Mouse (Mus musculus) cortical plate, adult 2 months (tissue): ENCODE data around the gene Camk1d. TPM values are rescaled to one million over a fixed set of nuclear protein-coding genes. Genes with fewer than 3 reads are reported as not detected.

Experiments
- H3K27ac ChIP-seq: fragments of 200-500 bp; 2 replicates; pipeline ENCODE4 v1.5.1; 2012; ENCODE audit warnings: low read length, control low read depth, inconsistent platforms; ENCODE audit not compliant: insufficient read depth
- H3K4me1 ChIP-seq: fragments of 200-500 bp; 2 replicates; pipeline ENCODE4 v1.6.1; 2011; ENCODE audit warnings: low read length; ENCODE audit not compliant: control insufficient read depth, insufficient read depth
- H3K4me3 ChIP-seq: fragments of 200-500 bp; 2 replicates; pipeline ENCODE4 v1.5.1; 2011; ENCODE audit warnings: mild to moderate bottlenecking, low read length, control low read depth; ENCODE audit not compliant: insufficient read depth
- CTCF ChIP-seq: fragments of 200-500 bp; IDR thresholded peaks from 2 replicates; pipeline ENCODE4 v1.5.1; 2011; ENCODE audit warnings: mild to moderate bottlenecking, control low read depth, low read length; ENCODE audit not compliant: insufficient read depth; ENCODE audit errors: extremely low read depth
- POLR2A ChIP-seq: fragments of 200-500 bp; IDR thresholded peaks from 2 replicates; pipeline ENCODE4 v1.6.1; 2011; ENCODE audit warnings: mild to moderate bottlenecking, low read length, control low read depth; ENCODE audit not compliant: insufficient read depth; ENCODE audit errors: extremely low read depth
- polyA plus RNA-seq: library from polyadenylated mRNA; depleted of rRNA; stranded (reverse); fragments of >200 nt; gene quantifications from 2 replicates; pipeline ENCODE4 v1.2.3, GENCODE M21; 2012

Camk1d gene
- polyA plus RNA-seq, 1 experiment: 39.9 TPM

GRCm38 (mm10) chr2:5712255-5712654 lies 2.1 kb downstream of the Camk1d start:
- H3K4me3 ChIP-seq: peak overlapping the region; percentile 66
- H3K4me1 ChIP-seq: peaks cover 6% of the 10 kb centered on the region
- no peak overlapping the region for H3K27ac ChIP-seq
- TF ChIP-seq POLR2A (no peak), CTCF (no peak)

GRCm38 (mm10) chr2:5709911-5710310 lies 4.4 kb downstream of the Camk1d start:
- Histone ChIP-seq H3K4me3 (no peak overlapping the region), H3K4me1 (peaks cover 6% of the 10 kb centered on the region), H3K27ac (no peak overlapping the region)
- TF ChIP-seq CTCF: no peak
- TF ChIP-seq POLR2A: no peak

GRCm38 (mm10) chr2:5707871-5708733 lies 6.2 kb downstream of the Camk1d start:
- H3K4me1 ChIP-seq: peaks cover 6% of the 10 kb centered on the region
- H3K27ac ChIP-seq: no peak overlapping the region
- H3K4me3 ChIP-seq: no peak overlapping the region
- TF ChIP-seq CTCF: no peak
- TF ChIP-seq POLR2A: no peak

DNA sequence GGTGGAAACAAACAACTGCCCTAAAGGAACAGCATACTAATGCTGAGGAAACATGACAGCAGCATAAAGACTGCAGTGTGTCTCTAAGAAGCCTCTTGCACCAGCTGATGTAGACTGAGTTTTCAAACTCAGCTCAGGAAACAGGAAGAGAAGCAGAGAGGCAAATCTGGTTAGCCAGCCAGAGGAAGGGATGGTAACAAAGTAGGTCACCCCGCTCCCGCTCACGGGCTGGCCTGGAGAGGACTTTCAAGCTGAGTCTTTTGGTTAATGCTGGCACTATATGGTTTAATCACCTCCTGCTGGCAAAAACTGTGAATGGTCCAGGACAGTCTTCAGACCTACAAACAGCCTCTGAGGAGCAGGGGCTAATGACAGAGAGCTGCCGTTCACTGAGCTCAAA lies 7.7 kb downstream of the Camk1d start:
- Histone ChIP-seq H3K4me1 (peaks cover under 1% of the 10 kb centered on the region; the same call in 1 of the 2 replicates), H3K4me3 (no peak overlapping the region), H3K27ac (no peak overlapping the region)
- TF ChIP-seq CTCF: no peak
- TF ChIP-seq POLR2A: no peak

GRCm38 (mm10) chr2:5702370-5702769 lies 11.9 kb downstream of the Camk1d start:
- TF ChIP-seq POLR2A (no peak), CTCF (no peak)
- H3K4me3 ChIP-seq: no peak overlapping the region
- H3K27ac ChIP-seq: no peak overlapping the region
- H3K4me1 ChIP-seq: peaks cover 1% of the 10 kb centered on the region; the same call in 1 of the 2 replicates

GRCm38 (mm10) chr2:5700931-5701330 lies 13.4 kb downstream of the Camk1d start:
- Histone ChIP-seq H3K27ac (no peak overlapping the region), H3K4me1 (peaks cover 1% of the 10 kb centered on the region; the same call in 1 of the 2 replicates), H3K4me3 (no peak overlapping the region)
- TF ChIP-seq POLR2A (no peak), CTCF (no peak)

GRCm38 (mm10) chr2:5698451-5698850 lies 15.9 kb downstream of the Camk1d start:
- no peak for TF ChIP-seq POLR2A
- no peak for TF ChIP-seq CTCF

DNA sequence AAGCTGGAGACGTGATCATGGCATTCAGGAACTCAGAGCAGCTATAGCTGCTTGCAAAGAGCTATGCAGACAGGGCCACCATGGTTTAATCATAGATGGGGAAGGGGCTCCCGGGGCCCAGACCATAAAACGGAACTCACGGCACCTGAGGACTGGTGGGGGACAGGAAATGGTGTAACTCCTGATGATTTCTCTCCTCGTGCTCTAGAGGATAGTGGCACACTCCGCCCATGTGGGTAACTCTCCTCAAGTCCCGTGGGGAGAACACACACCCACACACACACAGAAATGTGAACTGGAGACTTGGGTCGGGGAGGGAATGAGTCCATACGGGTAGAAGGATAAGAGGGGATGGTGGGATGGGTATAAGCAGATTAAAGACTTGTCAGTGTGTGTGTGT lies 20.2 kb downstream of the Camk1d start:
- no peak overlapping the region for H3K27ac ChIP-seq
- H3K4me1 ChIP-seq: 0 out of 2 replicates have a peak, but pooled peaks cover 1% of the 10 kb centered on the region
- TF ChIP-seq CTCF (no peak), POLR2A (no peak)
- H3K4me3 ChIP-seq: no peak overlapping the region

More at GRCm38 (mm10) chr2:5698451-5698850, 15.9 kb downstream of the Camk1d start:
- peaks cover 1% of the 10 kb centered on the region; the same call in 1 of the 2 replicates for H3K4me1 ChIP-seq
- H3K27ac ChIP-seq: no peak overlapping the region
- H3K4me3 ChIP-seq: no peak overlapping the region

DNA sequence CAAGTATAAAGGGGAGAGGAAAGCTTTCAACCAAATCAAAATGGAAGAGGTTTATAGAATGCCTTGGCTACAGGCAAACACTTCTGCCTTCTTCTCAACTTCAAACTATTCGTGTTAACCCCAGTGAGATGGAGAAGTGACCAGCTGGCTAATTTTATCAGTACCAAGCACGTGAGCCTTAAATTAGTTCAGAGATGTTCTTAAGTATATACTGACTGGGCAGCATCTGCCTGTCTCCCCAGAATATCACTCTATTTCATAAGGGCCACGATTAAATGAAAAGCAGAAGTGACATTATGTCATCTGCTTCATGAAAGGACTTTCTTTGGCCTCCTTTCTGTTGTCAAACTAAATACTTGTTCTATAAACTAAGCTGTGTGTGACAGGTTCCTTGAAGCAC lies 22.6 kb downstream of the Camk1d start:
- Histone ChIP-seq H3K4me1 (no peaks in the 10 kb centered on the region), H3K4me3 (no peak overlapping the region), H3K27ac (no peak overlapping the region)
- TF ChIP-seq POLR2A (no peak), CTCF (no peak)

- H3K27ac ChIP-seq: no peak overlapping the region
- peaks cover 1% of the 10 kb centered on the region; the same call in 1 of the 2 replicates for H3K4me1 ChIP-seq
- TF ChIP-seq POLR2A (no peak), CTCF (no peak)
- no peak overlapping the region for H3K4me3 ChIP-seq
Observed at GRCm38 (mm10) chr2:5683366-5683765, 30.9 kb downstream of the Camk1d start.

DNA sequence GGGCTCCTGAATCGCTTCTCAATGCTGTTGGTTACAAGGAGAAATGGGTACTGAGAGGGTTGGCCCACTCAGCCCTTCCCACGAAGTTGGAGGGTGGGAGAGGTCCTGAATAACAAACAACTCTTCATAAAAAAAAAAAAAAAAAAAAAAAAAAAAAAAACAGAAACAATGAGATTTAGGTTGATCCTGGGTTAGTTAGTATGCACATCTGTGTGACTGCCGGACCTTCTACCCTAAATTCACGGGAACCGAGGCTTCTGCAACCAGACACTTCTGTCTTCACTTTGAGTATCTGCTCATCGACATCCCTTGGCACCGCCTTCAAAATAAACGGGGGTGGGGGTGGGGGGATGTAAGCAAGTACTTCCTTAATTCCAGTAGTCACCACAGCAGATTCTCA lies 32.4 kb downstream of the Camk1d start:
- no peak overlapping the region for H3K27ac ChIP-seq
- H3K4me3 ChIP-seq: no peak overlapping the region
- TF ChIP-seq CTCF (no peak), POLR2A (no peak)
- H3K4me1 ChIP-seq: peaks cover 1% of the 10 kb centered on the region; the same call in 1 of the 2 replicates
